Mouse (Mus musculus): ENCODE results near the gene Jade1. TPM values are rescaled to one million over a fixed set of nuclear protein-coding genes. Genes with fewer than 3 reads are reported as not detected.

Gene Jade1
- total RNA-seq, 1 experiment from 2014 or later: 40.3 TPM

GRCm38 (mm10) chr3:41587588-41587987, 32.1 kb downstream of the Jade1 start:
- ATAC-seq (replicated peaks in 1 of 2; ENCODE audit: insufficient read depth in 1 of 2, low FRiP score in 2 of 2, low TSS enrichment in 1 of 2, low read depth in 1 of 2, poor library complexity in 2 of 2, severe bottlenecking in 2 of 2): peak; percentile 91 to 92

- no peak for ATAC-seq (replicated peaks in 1 of 2; ENCODE audit: insufficient read depth in 1 of 2, low FRiP score in 2 of 2, low TSS enrichment in 1 of 2, low read depth in 1 of 2, poor library complexity in 2 of 2, severe bottlenecking in 2 of 2)
Measured at GRCm38 (mm10) chr3:41588495-41588894, 33.0 kb downstream of the Jade1 start.

- no peak for ATAC-seq (replicated peaks in 1 of 2; ENCODE audit: insufficient read depth in 1 of 2, low FRiP score in 2 of 2, low TSS enrichment in 1 of 2, low read depth in 1 of 2, poor library complexity in 2 of 2, severe bottlenecking in 2 of 2)
Measured at GRCm38 (mm10) chr3:41589246-41589914, 33.8 kb downstream of the Jade1 start.

- ATAC-seq (replicated peaks in 1 of 2; ENCODE audit: insufficient read depth in 1 of 2, low FRiP score in 2 of 2, low TSS enrichment in 1 of 2, low read depth in 1 of 2, poor library complexity in 2 of 2, severe bottlenecking in 2 of 2): no peak
Measured at GRCm38 (mm10) chr3:41589988-41590387, 34.5 kb downstream of the Jade1 start.

GRCm38 (mm10) chr3:41590695-41591559, 35.4 kb downstream of the Jade1 start:
- ATAC-seq (replicated peaks in 1 of 2; ENCODE audit: insufficient read depth in 1 of 2, low FRiP score in 2 of 2, low TSS enrichment in 1 of 2, low read depth in 1 of 2, poor library complexity in 2 of 2, severe bottlenecking in 2 of 2): no peak

- no peak for ATAC-seq (replicated peaks in 1 of 2; ENCODE audit: insufficient read depth in 1 of 2, low FRiP score in 2 of 2, low TSS enrichment in 1 of 2, low read depth in 1 of 2, poor library complexity in 2 of 2, severe bottlenecking in 2 of 2)
Measured at GRCm38 (mm10) chr3:41591651-41592170, 36.2 kb downstream of the Jade1 start.

- no peak for ATAC-seq (replicated peaks in 1 of 2; ENCODE audit: insufficient read depth in 1 of 2, low FRiP score in 2 of 2, low TSS enrichment in 1 of 2, low read depth in 1 of 2, poor library complexity in 2 of 2, severe bottlenecking in 2 of 2)
Measured at GRCm38 (mm10) chr3:41592805-41593204, 37.3 kb downstream of the Jade1 start.

- ATAC-seq (replicated peaks in 1 of 2; ENCODE audit: insufficient read depth in 1 of 2, low FRiP score in 2 of 2, low TSS enrichment in 1 of 2, low read depth in 1 of 2, poor library complexity in 2 of 2, severe bottlenecking in 2 of 2): no peak
Measured at GRCm38 (mm10) chr3:41594097-41594879, 38.8 kb downstream of the Jade1 start.

- ATAC-seq (replicated peaks in 1 of 2; ENCODE audit: insufficient read depth in 1 of 2, low FRiP score in 2 of 2, low TSS enrichment in 1 of 2, low read depth in 1 of 2, poor library complexity in 2 of 2, severe bottlenecking in 2 of 2): no peak
Measured at GRCm38 (mm10) chr3:41595010-41595409, 39.5 kb downstream of the Jade1 start.

- no peak for ATAC-seq (replicated peaks in 1 of 2; ENCODE audit: insufficient read depth in 1 of 2, low FRiP score in 2 of 2, low TSS enrichment in 1 of 2, low read depth in 1 of 2, poor library complexity in 2 of 2, severe bottlenecking in 2 of 2)
Measured at GRCm38 (mm10) chr3:41597036-41597435, 41.5 kb downstream of the Jade1 start.

- ATAC-seq (replicated peaks in 1 of 2; ENCODE audit: insufficient read depth in 1 of 2, low FRiP score in 2 of 2, low TSS enrichment in 1 of 2, low read depth in 1 of 2, poor library complexity in 2 of 2, severe bottlenecking in 2 of 2): no peak
Measured at GRCm38 (mm10) chr3:41598412-41598811, 42.9 kb downstream of the Jade1 start.

- no peak for ATAC-seq (replicated peaks in 1 of 2; ENCODE audit: insufficient read depth in 1 of 2, low FRiP score in 2 of 2, low TSS enrichment in 1 of 2, low read depth in 1 of 2, poor library complexity in 2 of 2, severe bottlenecking in 2 of 2)
Measured at GRCm38 (mm10) chr3:41599226-41599625, 43.7 kb downstream of the Jade1 start.

- ATAC-seq (replicated peaks in 1 of 2; ENCODE audit: insufficient read depth in 1 of 2, low FRiP score in 2 of 2, low TSS enrichment in 1 of 2, low read depth in 1 of 2, poor library complexity in 2 of 2, severe bottlenecking in 2 of 2): peak; percentile 40 to 43; a peak in 1 of 4 replicates
Measured at GRCm38 (mm10) chr3:41599806-41600589, 44.5 kb downstream of the Jade1 start.

- ATAC-seq (replicated peaks in 1 of 2; ENCODE audit: insufficient read depth in 1 of 2, low FRiP score in 2 of 2, low TSS enrichment in 1 of 2, low read depth in 1 of 2, poor library complexity in 2 of 2, severe bottlenecking in 2 of 2): no peak
Measured at GRCm38 (mm10) chr3:41601226-41602020, 45.9 kb downstream of the Jade1 start.

GRCm38 (mm10) chr3:41602933-41603332, 47.4 kb downstream of the Jade1 start:
- no peak for ATAC-seq (replicated peaks in 1 of 2; ENCODE audit: insufficient read depth in 1 of 2, low FRiP score in 2 of 2, low TSS enrichment in 1 of 2, low read depth in 1 of 2, poor library complexity in 2 of 2, severe bottlenecking in 2 of 2)

- no peak for ATAC-seq (replicated peaks in 1 of 2; ENCODE audit: insufficient read depth in 1 of 2, low FRiP score in 2 of 2, low TSS enrichment in 1 of 2, low read depth in 1 of 2, poor library complexity in 2 of 2, severe bottlenecking in 2 of 2)
Measured at GRCm38 (mm10) chr3:41603470-41604019, 48.0 kb downstream of the Jade1 start.
